Mouse (Mus musculus) macrophage (primary cell): ENCODE data around the gene Gemin7. TPM values are rescaled to one million over a fixed set of nuclear protein-coding genes. Genes with fewer than 3 reads are reported as not detected.

Experiments
- H3K27ac ChIP-seq: fragments of 350-480 bp; formaldehyde crosslinking; 2 replicates; pipeline ENCODE4 v1.9.0; 2021
- H3K36me3 ChIP-seq: fragments of 350-480 bp; formaldehyde crosslinking; 2 replicates; pipeline ENCODE4 v1.9.0; 2021; ENCODE audit errors: inconsistent target
- H3K4me3 ChIP-seq: fragments of 350-480 bp; formaldehyde crosslinking; 2 replicates; pipeline ENCODE4 v1.9.0; 2021; ENCODE audit errors: inconsistent target
- H3K79me2 ChIP-seq: fragments of 350-480 bp; formaldehyde crosslinking; 2 replicates; pipeline ENCODE4 v1.9.0; 2021; ENCODE audit errors: inconsistent target
- WGBS: methylation state at CpG from one replicate; pipeline ENCODE4 v1.1.7; 2026; ENCODE audit warnings: inconsistent platforms; ENCODE audit not compliant: missing documents; 5-methylcytosine and 5-hydroxymethylcytosine counted together
- polyA plus RNA-seq: library from polyadenylated mRNA; stranded (reverse); fragments of 250-400 nt; gene quantifications from 3 replicates; pipeline ENCODE4 v1.2.4, GENCODE M21; 2018; ENCODE audit warnings: inconsistent platforms

Gene Gemin7
- polyA plus RNA-seq, 1 experiment from 2014 or later = 16.9 TPM

GRCm38 (mm10) chr7:19593061-19593730 lies 15.8 kb upstream of the Gemin7 start:
- no peak overlapping the region for H3K4me3 ChIP-seq
- H3K36me3 ChIP-seq = peaks cover 57% of the 10 kb centered on the region
- H3K79me2 ChIP-seq = peaks cover 31% of the 10 kb centered on the region
- H3K27ac ChIP-seq = no peak overlapping the region
- WGBS = 91% methylated on average over 10 of the region's 10 CpGs

- no peaks in the 10 kb centered on the region; the same call in 1 of the 2 replicates for H3K79me2 ChIP-seq
- no peak overlapping the region for H3K4me3 ChIP-seq
- 37% methylated on average over 3 of the region's 3 CpGs for WGBS
- H3K27ac ChIP-seq = no peak overlapping the region
- peaks cover 61% of the 10 kb centered on the region for H3K36me3 ChIP-seq
These were observed 12.5 kb upstream of the Gemin7 start for GRCm38 (mm10) chr7:19589917-19590316.

- H3K36me3 ChIP-seq = peaks cover 63% of the 10 kb centered on the region
- WGBS = 65% methylated on average over 3 of the region's 3 CpGs
These were observed 11.8 kb upstream of the Gemin7 start for GRCm38 (mm10) chr7:19589207-19589606.

GRCm38 (mm10) chr7:19586269-19586668 lies 8.9 kb upstream of the Gemin7 start:
- H3K27ac ChIP-seq = no peak overlapping the region
- H3K4me3 ChIP-seq = no peak overlapping the region
- H3K79me2 ChIP-seq = no peaks in the 10 kb centered on the region
- 96% methylated on average over 28 of the region's 46 CpGs for WGBS
- peaks cover 54% of the 10 kb centered on the region for H3K36me3 ChIP-seq

More at GRCm38 (mm10) chr7:19589207-19589606, 11.8 kb upstream of the Gemin7 start:
- Histone ChIP-seq H3K4me3 (no peak overlapping the region), H3K27ac (no peak overlapping the region), H3K79me2 (no peaks in the 10 kb centered on the region)

- H3K36me3 ChIP-seq = peaks cover 27% of the 10 kb centered on the region
These were observed 3.2 kb upstream of the Gemin7 start for GRCm38 (mm10) chr7:19580634-19581033.

GRCm38 (mm10) chr7:19579751-19580150 lies 2.4 kb upstream of the Gemin7 start:
- Histone ChIP-seq H3K79me2 (no peaks in the 10 kb centered on the region), H3K27ac (no peak overlapping the region), H3K36me3 (peaks cover 26% of the 10 kb centered on the region), H3K4me3 (no peak overlapping the region)
- 95% methylated on average over 9 of the region's 10 CpGs for WGBS

More at GRCm38 (mm10) chr7:19580634-19581033, 3.2 kb upstream of the Gemin7 start:
- H3K27ac ChIP-seq = no peak overlapping the region
- no peaks in the 10 kb centered on the region for H3K79me2 ChIP-seq
- WGBS = 94% methylated on average over 8 of the region's 8 CpGs
- H3K4me3 ChIP-seq = no peak overlapping the region

- H3K36me3 ChIP-seq = peaks cover 13% of the 10 kb centered on the region; the same call in 1 of the 2 replicates
- H3K79me2 ChIP-seq = no peaks in the 10 kb centered on the region
- H3K27ac ChIP-seq = no peak overlapping the region
- WGBS = 69% methylated on average over 4 of the region's 4 CpGs
- H3K4me3 ChIP-seq = no peak overlapping the region
These were observed 1.0 kb upstream of the Gemin7 start for GRCm38 (mm10) chr7:19578436-19578835.

GRCm38 (mm10) chr7:19577877-19578414 lies 551 bp upstream of the Gemin7 start:
- H3K27ac ChIP-seq = no peak overlapping the region
- peak overlapping the region; percentile 14; the same call in 1 of the 2 replicates for H3K4me3 ChIP-seq
- H3K36me3 ChIP-seq = peaks cover 11% of the 10 kb centered on the region; the same call in 1 of the 2 replicates
- 8% methylated on average over 10 of the region's 10 CpGs for WGBS
- peaks cover under 1% of the 10 kb centered on the region; the same call in 1 of the 2 replicates for H3K79me2 ChIP-seq

- no peak overlapping the region for H3K27ac ChIP-seq
- 84% methylated on average over 3 of the region's 3 CpGs for whole genome bisulfite sequencing
- no peaks in the 10 kb centered on the region; the same call in 1 of the 2 replicates for H3K36me3 ChIP-seq
These were observed 1.8 kb downstream of the Gemin7 start for GRCm38 (mm10) chr7:19575559-19575958.

GRCm38 (mm10) chr7:19573776-19574140 lies 3.6 kb downstream of the Gemin7 start:
- H3K4me3 ChIP-seq = peak overlapping the region; percentile 91
- peak overlapping the region; percentile 35 for H3K27ac ChIP-seq
- WGBS = 48% methylated on average over 12 of the region's 16 CpGs
- H3K36me3 ChIP-seq = peaks cover 9% of the 10 kb centered on the region
- H3K79me2 ChIP-seq = peaks cover 42% of the 10 kb centered on the region

More at GRCm38 (mm10) chr7:19575559-19575958, 1.8 kb downstream of the Gemin7 start:
- Histone ChIP-seq H3K4me3 (no peak overlapping the region), H3K79me2 (peaks cover 24% of the 10 kb centered on the region)

GRCm38 (mm10) chr7:19572926-19573775 lies 4.2 kb downstream of the Gemin7 start:
- H3K79me2 ChIP-seq = peaks cover 48% of the 10 kb centered on the region
- H3K4me3 ChIP-seq = peak overlapping the region; percentile 91
- WGBS = under 1% methylated on average over 53 of the region's 53 CpGs
- peak overlapping the region; percentile 49 for H3K27ac ChIP-seq
- peaks cover 11% of the 10 kb centered on the region for H3K36me3 ChIP-seq

GRCm38 (mm10) chr7:19569647-19570046 lies 7.7 kb downstream of the Gemin7 start:
- peaks cover 63% of the 10 kb centered on the region for H3K79me2 ChIP-seq
- no peak overlapping the region for H3K4me3 ChIP-seq
- 95% methylated on average over 3 of the region's 3 CpGs for WGBS
- no peak overlapping the region for H3K27ac ChIP-seq
- peaks cover 21% of the 10 kb centered on the region for H3K36me3 ChIP-seq

- Histone ChIP-seq H3K79me2 (peaks cover 58% of the 10 kb centered on the region), H3K36me3 (peaks cover 22% of the 10 kb centered on the region), H3K27ac (no peak overlapping the region), H3K4me3 (no peak overlapping the region)
- WGBS = 97% methylated on average over 6 of the region's 8 CpGs
These were observed 10.0 kb downstream of the Gemin7 start for GRCm38 (mm10) chr7:19567426-19567825.

GRCm38 (mm10) chr7:19565803-19566202 lies 11.6 kb downstream of the Gemin7 start:
- Histone ChIP-seq H3K4me3 (no peak overlapping the region), H3K36me3 (peaks cover 22% of the 10 kb centered on the region), H3K27ac (no peak overlapping the region), H3K79me2 (peaks cover 51% of the 10 kb centered on the region)
- 100% methylated on average over 2 of the region's 2 CpGs for WGBS
